Mouse (Mus musculus) G1E (cell line): Measurements from ENCODE around the gene Zfhx2. TPM values are rescaled to one million over a fixed set of nuclear protein-coding genes. Genes with fewer than 3 reads are reported as not detected.

Source experiments
- ATAC-seq: 2 replicates; pipeline ENCODE4 v1.8.0; 2016; ENCODE audit warnings: mild to moderate bottlenecking; ENCODE audit not compliant: insufficient number of reproducible peaks, poor library complexity, low FRiP score, severe bottlenecking; ENCODE audit errors: extremely low read depth
- DNase-seq: peaks from one replicate; pipeline ENCODE4 v3.0.0; 2012; ENCODE audit warnings: low spot score
- H3K27me3 ChIP-seq: 2 replicates; pipeline ENCODE4 v1.6.1; 2012; ENCODE audit warnings: mild to moderate bottlenecking, low read length, inconsistent platforms; ENCODE audit not compliant: insufficient read depth
- H3K36me3 ChIP-seq: replicated peaks from 2 replicates; pipeline ENCODE3; 2012; ENCODE audit warnings: mild to moderate bottlenecking, inconsistent platforms
- H3K4me1 ChIP-seq: 2 replicates; pipeline ENCODE4 v1.6.1; 2012; ENCODE audit warnings: low read depth, low read length, inconsistent platforms, mixed read lengths; ENCODE audit not compliant: insufficient read depth
- H3K4me3 ChIP-seq: 2 replicates; pipeline ENCODE4 v1.5.1; 2012; ENCODE audit warnings: low read depth, mild to moderate bottlenecking, inconsistent platforms, low read length, moderate library complexity, mixed read lengths
- H3K9me3 ChIP-seq: replicated peaks from 2 replicates; pipeline ENCODE4 v1.6.1; 2012; ENCODE audit warnings: inconsistent platforms
- CTCF ChIP-seq: IDR thresholded peaks from 2 replicates; pipeline ENCODE4 v1.5.1; 2012; ENCODE audit warnings: low read depth, low read length, inconsistent platforms, mixed read lengths
- GATA1 ChIP-seq: IDR thresholded peaks from 2 replicates; pipeline ENCODE4 v1.6.1; 2012; ENCODE audit warnings: borderline replicate concordance, low read length, inconsistent platforms, mixed read lengths
- GATA2 ChIP-seq: IDR thresholded peaks from 2 replicates; pipeline ENCODE4 v1.6.1; 2012; ENCODE audit warnings: low read depth, low read length, inconsistent platforms, borderline replicate concordance
- POLR2AphosphoS5 ChIP-seq: IDR thresholded peaks from 2 replicates; pipeline ENCODE4 v1.6.1; 2012; ENCODE audit warnings: low read depth, low read length, inconsistent platforms; ENCODE audit not compliant: insufficient replicate concordance
- TAL1 ChIP-seq: conservative IDR thresholded peaks from 2 replicates; pipeline ENCODE4 v1.6.1; 2012; ENCODE audit warnings: low read depth, low read length, inconsistent platforms, mixed read lengths
- polyA plus RNA-seq: library from polyadenylated mRNA; stranded (reverse); fragments of >175 nt; gene quantifications from 2 replicates; pipeline ENCODE4 v1.2.3, GENCODE M21; 2012
- total RNA-seq, 2 experiments: library from RNA; stranded (forward) in 1 of 2; stranded (reverse) in 1 of 2; fragments of 200-1000 nt in 1 of 2; fragments of >200 nt in 1 of 2; fragmentation: Nextera tagmentation in 1 of 2; gene quantifications; 2 replicates each; pipeline ENCODE4 v1.2.3; 2014 to 2017

Zfhx2 gene
- total and polyA plus RNA-seq, 3 experiments, result 1.9 to 7.9 (median 2.8) TPM

GRCm38 (mm10) chr14:55014591-55014990, 77.5 kb downstream of the Zfhx2 start:
- H3K4me3 ChIP-seq, result peak overlapping the region; percentile 81
- H3K4me1 ChIP-seq, result peaks cover 18% of the 10 kb centered on the region
- peaks cover 2% of the 10 kb centered on the region; the same call in 1 of the 2 replicates for H3K27me3 ChIP-seq
- DNase-seq (no peak), ATAC-seq (no peak)
- H3K9me3 ChIP-seq, result 0 out of 2 replicates have a peak, but pooled peaks cover 2% of the 10 kb centered on the region
- peaks cover 30% of the 10 kb centered on the region for H3K36me3 ChIP-seq
- TF ChIP-seq GATA1 (no peak), GATA2 (no peak), TAL1 (no peak), CTCF (no peak), POLR2AphosphoS5 (no peak)

GRCm38 (mm10) chr14:55011116-55011515, 81.0 kb downstream of the Zfhx2 start:
- DNase-seq (no peak), ATAC-seq (no peak)
- Histone ChIP-seq H3K4me3 (no peak overlapping the region), H3K4me1 (peaks cover 8% of the 10 kb centered on the region), H3K9me3 (0 out of 2 replicates have a peak, but pooled peaks cover 2% of the 10 kb centered on the region), H3K27me3 (peaks cover 21% of the 10 kb centered on the region), H3K36me3 (no peaks in the 10 kb centered on the region)
- no peak for TF ChIP-seq GATA1
- TF ChIP-seq POLR2AphosphoS5, result no peak
- no peak for TF ChIP-seq GATA2
- TF ChIP-seq TAL1, result no peak
- TF ChIP-seq CTCF, result no peak

Other genes starting within 250 kb of the Zfhx2 start
- 9.2 and 10.0 TPM in 2 replicates for gene Homez, start 221.4 kb downstream of the Zfhx2 start, total RNA-seq (2014; fragmentation: Nextera tagmentation)
- 8.1 and 8.4 TPM in 2 replicates for gene Homez, start 221.4 kb downstream of the Zfhx2 start, total RNA-seq (2017)
- 1.2 and 1.3 TPM in 2 replicates for gene Homez, start 221.4 kb downstream of the Zfhx2 start, polyA plus RNA-seq
- 3.6 and 8.7 TPM in 2 replicates for gene Ppp1r3e, start 214.8 kb downstream of the Zfhx2 start, total RNA-seq (2014; fragmentation: Nextera tagmentation)
- gene Ppp1r3e, start 214.8 kb downstream of the Zfhx2 start, total RNA-seq (2017), result 0.64 and 0.87 TPM in 2 replicates
- 1.2 TPM in 2 replicates for gene Ppp1r3e, start 214.8 kb downstream of the Zfhx2 start, polyA plus RNA-seq
- gene Bcl2l2, start 208.9 kb downstream of the Zfhx2 start, total RNA-seq (2014; fragmentation: Nextera tagmentation), result 9.9 and 10.6 TPM in 2 replicates
- 12.7 and 14.0 TPM in 2 replicates for gene Bcl2l2, start 208.9 kb downstream of the Zfhx2 start, total RNA-seq (2017)
- 25.2 and 36.3 TPM in 2 replicates for gene Bcl2l2, start 208.9 kb downstream of the Zfhx2 start, polyA plus RNA-seq
- gene Gm20521, start 208.9 kb downstream of the Zfhx2 start, total RNA-seq (2014; fragmentation: Nextera tagmentation), result 5.5 TPM in 1 of 2 replicates, not detected in the other
- 1.2 and 2.1 TPM in 2 replicates for gene Gm20521, start 208.9 kb downstream of the Zfhx2 start, total RNA-seq (2017)
- 3.0 and 4.0 TPM in 2 replicates for gene Gm20521, start 208.9 kb downstream of the Zfhx2 start, polyA plus RNA-seq
- gene Pabpn1, start 199.8 kb downstream of the Zfhx2 start, total RNA-seq (2014; fragmentation: Nextera tagmentation), result 190 and 193 TPM in 2 replicates
- gene Pabpn1, start 199.8 kb downstream of the Zfhx2 start, total RNA-seq (2017), result 118 and 142 TPM in 2 replicates
- 387 and 490 TPM in 2 replicates for gene Pabpn1, start 199.8 kb downstream of the Zfhx2 start, polyA plus RNA-seq
- gene Slc22a17, start 179.2 kb downstream of the Zfhx2 start, total RNA-seq (2014; fragmentation: Nextera tagmentation), result 0.60 TPM in 1 of 2 replicates, not detected in the other
- 0.05 and 0.06 TPM in 2 replicates for gene Slc22a17, start 179.2 kb downstream of the Zfhx2 start, total RNA-seq (2017)
- gene Slc22a17, start 179.2 kb downstream of the Zfhx2 start, polyA plus RNA-seq, result 0.13 and 0.33 TPM in 2 replicates
- gene Efs, start 166.2 kb downstream of the Zfhx2 start, total RNA-seq (2014; fragmentation: Nextera tagmentation), result not detected in 2 replicates
- not detected in 2 replicates for gene Efs, start 166.2 kb downstream of the Zfhx2 start, total RNA-seq (2017)
- gene Efs, start 166.2 kb downstream of the Zfhx2 start, polyA plus RNA-seq, result not detected in 2 replicates
- gene Il25, start 159.6 kb downstream of the Zfhx2 start, total RNA-seq (2014; fragmentation: Nextera tagmentation), result not detected in 2 replicates
- not detected in 2 replicates for gene Il25, start 159.6 kb downstream of the Zfhx2 start, total RNA-seq (2017)
- not detected in 2 replicates for gene Il25, start 159.6 kb downstream of the Zfhx2 start, polyA plus RNA-seq
- gene Cmtm5, start 156.1 kb downstream of the Zfhx2 start, total RNA-seq (2014; fragmentation: Nextera tagmentation), result not detected in 2 replicates
- not detected in 2 replicates for gene Cmtm5, start 156.1 kb downstream of the Zfhx2 start, total RNA-seq (2017)
- not detected in 2 replicates for gene Cmtm5, start 156.1 kb downstream of the Zfhx2 start, polyA plus RNA-seq
- not detected in 2 replicates for gene Myh6, start 125.4 kb downstream of the Zfhx2 start, total RNA-seq (2014; fragmentation: Nextera tagmentation)
- 0.29 and 0.38 TPM in 2 replicates for gene Myh6, start 125.4 kb downstream of the Zfhx2 start, total RNA-seq (2017)
- 0.18 and 0.23 TPM in 2 replicates for gene Myh6, start 125.4 kb downstream of the Zfhx2 start, polyA plus RNA-seq
- gene Gm17428, start 115.4 kb downstream of the Zfhx2 start, total RNA-seq (2014; fragmentation: Nextera tagmentation), result not detected in 2 replicates
- gene Gm17428, start 115.4 kb downstream of the Zfhx2 start, total RNA-seq (2017), result not detected in 2 replicates
- gene Gm17428, start 115.4 kb downstream of the Zfhx2 start, polyA plus RNA-seq, result not detected in 2 replicates
- gene Myh7, start 97.7 kb downstream of the Zfhx2 start, total RNA-seq (2014; fragmentation: Nextera tagmentation), result 0.90 TPM in 1 of 2 replicates, not detected in the other
- gene Myh7, start 97.7 kb downstream of the Zfhx2 start, total RNA-seq (2017), result under 0.01 and 0.16 TPM in 2 replicates
- 0.17 and 0.18 TPM in 2 replicates for gene Myh7, start 97.7 kb downstream of the Zfhx2 start, polyA plus RNA-seq
- gene Ngdn, start 76.9 kb downstream of the Zfhx2 start, total RNA-seq (2014; fragmentation: Nextera tagmentation), result 55.2 and 64.8 TPM in 2 replicates
- gene Ngdn, start 76.9 kb downstream of the Zfhx2 start, total RNA-seq (2017), result 62.0 and 78.3 TPM in 2 replicates
- 31.7 and 41.4 TPM in 2 replicates for gene Ngdn, start 76.9 kb downstream of the Zfhx2 start, polyA plus RNA-seq
- 15.2 and 17.1 TPM in 2 replicates for gene Thtpa, start 2.5 kb upstream of the Zfhx2 start, total RNA-seq (2014; fragmentation: Nextera tagmentation)
- gene Thtpa, start 2.5 kb upstream of the Zfhx2 start, total RNA-seq (2017), result 16.3 and 17.2 TPM in 2 replicates
- gene Thtpa, start 2.5 kb upstream of the Zfhx2 start, polyA plus RNA-seq, result 2.6 and 3.7 TPM in 2 replicates
- 45.8 and 47.8 TPM in 2 replicates for gene Ap1g2, start 14.3 kb upstream of the Zfhx2 start, total RNA-seq (2014; fragmentation: Nextera tagmentation)
- gene Ap1g2, start 14.3 kb upstream of the Zfhx2 start, total RNA-seq (2017), result 17.1 and 31.8 TPM in 2 replicates
- 16.0 and 21.8 TPM in 2 replicates for gene Ap1g2, start 14.3 kb upstream of the Zfhx2 start, polyA plus RNA-seq
- not detected in 2 replicates for gene Jph4, start 24.6 kb upstream of the Zfhx2 start, total RNA-seq (2014; fragmentation: Nextera tagmentation)
- 0.06 and 0.11 TPM in 2 replicates for gene Jph4, start 24.6 kb upstream of the Zfhx2 start, total RNA-seq (2017)
- not detected in 2 replicates for gene Jph4, start 24.6 kb upstream of the Zfhx2 start, polyA plus RNA-seq
- not detected in 2 replicates for gene Dhrs2, start 129.7 kb upstream of the Zfhx2 start, total RNA-seq (2014; fragmentation: Nextera tagmentation)
- not detected in 2 replicates for gene Dhrs2, start 129.7 kb upstream of the Zfhx2 start, total RNA-seq (2017)
- not detected in 2 replicates for gene Dhrs2, start 129.7 kb upstream of the Zfhx2 start, polyA plus RNA-seq